Mouse (Mus musculus): ENCODE measurements at regions not wholly inside any gene's neighbourhood (a gene's known extent, or its start where the extent isn't known, plus 50 kb on each side); places are given as distances from the start of the nearest gene placed in this dataset.

DNA sequence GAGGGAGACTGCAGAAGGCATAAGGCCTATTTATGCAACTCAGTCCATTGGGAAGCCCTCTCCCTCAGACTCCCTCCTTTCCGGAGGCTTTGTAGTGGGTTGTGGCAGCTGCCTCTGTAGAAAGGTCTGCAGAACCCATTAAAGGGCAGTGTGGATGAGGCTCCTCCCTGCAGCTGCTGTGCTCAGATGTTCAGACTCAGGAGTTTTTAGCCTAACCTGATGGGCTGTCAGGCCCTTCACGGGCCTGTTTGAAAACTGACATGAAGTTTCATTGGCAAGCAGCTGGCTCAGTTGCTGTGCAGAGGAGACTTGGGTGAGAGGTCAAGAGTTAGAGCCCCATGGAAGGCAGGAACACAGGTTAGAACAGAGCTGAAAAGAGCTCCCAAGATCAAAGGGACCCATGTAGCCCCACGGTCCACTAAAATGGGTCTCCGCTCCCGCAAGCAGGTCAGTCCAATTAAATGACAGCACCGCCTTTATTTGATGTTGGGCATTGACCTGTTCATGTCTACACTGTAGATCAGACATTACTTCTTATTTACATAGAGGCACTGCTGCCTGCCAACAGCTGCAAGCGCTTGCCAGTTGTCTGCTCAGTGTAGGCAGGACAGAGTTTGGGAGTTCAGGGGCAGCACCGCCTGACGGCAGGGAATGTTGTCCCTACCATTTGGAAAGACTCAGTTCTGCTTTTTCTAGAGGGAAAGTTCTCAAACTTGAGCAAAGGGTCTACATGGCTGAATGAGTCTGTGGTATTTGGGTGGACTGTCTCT lies 53.8 kb upstream of the Usp46 start:
- Histone ChIP-seq H3K27ac (no peak overlapping the region), H3K4me2 (no peak overlapping the region), H3K9me3 (no peaks in the 10 kb centered on the region), H3K36me3 (no peaks in the 10 kb centered on the region), H3K4me3 (no peak overlapping the region), H3K4me1 (replicated peaks) (0 out of 2 replicates have a peak, but pooled peaks cover 4% of the 10 kb centered on the region), H3K9ac (no peak overlapping the region), H3K27me3 (no peaks in the 10 kb centered on the region)
- ATAC-seq (ENCODE audit: low FRiP score), result no peak
- WGBS, result 81% methylated on average over 9 of the region's 9 CpGs

DNA sequence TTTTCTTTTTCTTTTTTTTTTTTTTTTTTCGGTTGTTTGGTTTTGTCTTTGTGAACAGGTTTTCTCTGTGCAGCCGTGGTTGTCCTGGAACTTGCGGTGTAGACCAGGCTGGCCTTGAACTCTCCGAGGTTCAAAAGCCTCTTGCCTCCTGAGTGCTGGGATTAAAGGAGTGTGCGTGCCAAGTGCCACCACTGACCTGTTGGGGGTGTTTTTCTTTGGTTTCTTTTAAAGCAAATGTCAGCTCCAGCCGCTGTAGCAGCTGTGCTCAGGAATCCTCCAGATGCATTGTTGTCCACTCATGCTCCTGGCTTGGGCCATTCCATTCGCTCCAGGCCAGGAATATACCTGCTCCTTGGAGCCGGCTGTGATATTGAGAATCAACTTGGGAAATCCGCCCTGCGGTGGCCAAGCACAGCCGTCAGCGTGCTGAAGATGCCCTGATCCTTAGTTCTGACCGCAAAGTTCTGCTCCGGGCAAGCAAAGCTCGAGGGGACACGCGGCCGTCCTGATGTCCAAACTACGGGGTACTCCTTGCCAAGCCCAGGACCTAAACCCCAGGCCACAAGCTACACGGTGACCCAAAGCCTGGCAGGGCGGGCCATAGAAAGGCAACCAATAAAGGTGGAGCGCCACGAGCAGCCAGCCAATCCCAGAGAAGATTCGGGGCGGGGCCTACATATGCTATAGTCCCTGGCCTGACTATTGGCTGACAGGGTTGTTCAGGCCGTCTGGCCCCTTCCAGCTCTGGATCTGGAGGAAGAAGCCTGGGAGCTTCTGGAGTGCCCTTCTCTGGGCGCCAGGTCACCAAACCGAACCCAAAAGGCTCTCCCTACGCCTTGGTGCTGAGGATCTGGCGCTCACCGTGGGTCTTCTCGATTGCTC lies 58.0 kb upstream of the Usp46 start:
- H3K4me3 ChIP-seq, result peak overlapping the region; percentile 35
- H3K9me3 ChIP-seq, result no peaks in the 10 kb centered on the region
- peak overlapping the region; percentile 24 for H3K9ac ChIP-seq
- no peaks in the 10 kb centered on the region for H3K36me3 ChIP-seq
- H3K27me3 ChIP-seq, result no peaks in the 10 kb centered on the region
- WGBS, result 70% methylated on average over 32 of the region's 32 CpGs
- no peak overlapping the region for H3K27ac ChIP-seq
- H3K4me1 ChIP-seq (replicated peaks), result 0 out of 2 replicates have a peak, but pooled peaks cover 4% of the 10 kb centered on the region
- ATAC-seq (ENCODE audit: low FRiP score), result peak; percentile 97
- H3K4me2 ChIP-seq, result peak overlapping the region; percentile 41

DNA sequence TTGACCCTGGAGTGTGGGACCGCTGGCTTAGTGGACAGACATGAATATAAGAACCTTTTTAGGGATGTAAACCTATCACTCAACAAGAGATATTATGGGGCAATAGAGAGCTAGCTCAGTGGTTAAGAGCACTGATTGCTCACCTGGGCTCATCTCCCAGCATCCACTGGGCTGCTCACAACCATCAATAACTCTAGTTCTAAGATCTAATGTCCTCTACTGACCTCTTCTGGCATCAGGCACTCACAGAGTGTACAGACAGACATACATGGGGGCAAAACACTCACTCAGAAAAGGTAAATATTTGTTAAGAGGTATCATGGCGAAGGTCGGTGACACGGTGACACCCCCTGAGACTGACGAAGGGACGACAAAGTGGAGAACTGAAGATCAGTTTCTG lies 59.3 kb upstream of the Usp46 start:
- no peak overlapping the region for H3K9ac ChIP-seq

DNA sequence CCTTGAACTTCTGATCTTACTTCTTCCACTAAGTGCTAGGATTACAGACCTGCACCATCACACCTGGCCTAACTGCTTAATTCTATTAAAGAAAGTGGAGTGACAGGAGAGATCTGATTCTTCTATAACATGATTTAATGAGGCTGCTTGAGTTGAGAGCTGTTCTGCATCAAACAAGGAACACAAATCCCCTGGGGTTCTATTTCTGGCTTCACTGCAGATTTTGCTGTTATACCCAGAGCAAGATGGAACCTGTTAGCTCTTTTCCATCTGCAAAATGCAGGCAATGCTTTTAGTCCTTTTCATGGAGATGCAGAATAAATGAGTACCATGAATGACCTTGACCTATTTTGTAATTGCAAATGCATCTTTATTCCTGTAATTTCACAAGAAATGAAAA lies 61.4 kb upstream of the Usp46 start:
- Histone ChIP-seq H3K4me2 (no peak overlapping the region), H3K4me3 (no peak overlapping the region), H3K27me3 (no peaks in the 10 kb centered on the region), H3K4me1 (replicated peaks) (0 out of 2 replicates have a peak, but pooled peaks cover 2% of the 10 kb centered on the region), H3K27ac (no peak overlapping the region), H3K9me3 (no peaks in the 10 kb centered on the region), H3K36me3 (no peaks in the 10 kb centered on the region), H3K9ac (no peak overlapping the region)
- no peak for ATAC-seq (ENCODE audit: low FRiP score)

More for the DNA sequence above, 59.3 kb upstream of the Usp46 start:
- no peak for ATAC-seq (ENCODE audit: low FRiP score)
- Histone ChIP-seq H3K27me3 (no peaks in the 10 kb centered on the region), H3K36me3 (no peaks in the 10 kb centered on the region), H3K4me1 (replicated peaks) (no peaks in the 10 kb centered on the region), H3K27ac (no peak overlapping the region), H3K9me3 (no peaks in the 10 kb centered on the region), H3K4me3 (no peak overlapping the region), H3K4me2 (no peak overlapping the region)
- 92% methylated on average over 6 of the region's 6 CpGs for WGBS

DNA sequence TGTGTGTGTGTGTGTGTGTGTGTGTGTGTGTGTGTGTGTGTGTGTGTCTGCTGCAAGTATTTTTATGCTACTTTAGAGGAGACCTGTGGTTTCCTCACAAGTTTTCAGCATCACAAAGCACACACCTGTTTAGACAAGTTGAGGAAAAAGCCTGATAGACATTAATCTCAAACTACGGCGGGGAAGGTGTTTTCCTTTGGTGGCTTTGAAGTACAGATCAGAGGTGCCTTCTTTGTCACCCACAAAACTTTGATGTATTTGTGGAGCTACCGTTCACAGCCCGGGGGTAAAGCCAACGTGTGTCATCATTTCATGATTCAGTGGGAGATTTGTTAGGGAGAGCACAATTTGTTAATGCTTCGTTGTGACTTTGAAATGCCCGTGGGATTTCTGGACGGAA lies 62.4 kb upstream of the Rasl11b start:
- Histone ChIP-seq H3K4me3 (no peak overlapping the region), H3K9ac (no peak overlapping the region), H3K36me3 (no peaks in the 10 kb centered on the region), H3K27me3 (no peaks in the 10 kb centered on the region), H3K9me3 (no peaks in the 10 kb centered on the region), H3K4me1 (replicated peaks) (0 out of 2 replicates have a peak, but pooled peaks cover 2% of the 10 kb centered on the region), H3K27ac (no peak overlapping the region), H3K4me2 (no peak overlapping the region)
- 61% methylated on average over 8 of the region's 8 CpGs for WGBS
- no peak for ATAC-seq (ENCODE audit: low FRiP score)

DNA sequence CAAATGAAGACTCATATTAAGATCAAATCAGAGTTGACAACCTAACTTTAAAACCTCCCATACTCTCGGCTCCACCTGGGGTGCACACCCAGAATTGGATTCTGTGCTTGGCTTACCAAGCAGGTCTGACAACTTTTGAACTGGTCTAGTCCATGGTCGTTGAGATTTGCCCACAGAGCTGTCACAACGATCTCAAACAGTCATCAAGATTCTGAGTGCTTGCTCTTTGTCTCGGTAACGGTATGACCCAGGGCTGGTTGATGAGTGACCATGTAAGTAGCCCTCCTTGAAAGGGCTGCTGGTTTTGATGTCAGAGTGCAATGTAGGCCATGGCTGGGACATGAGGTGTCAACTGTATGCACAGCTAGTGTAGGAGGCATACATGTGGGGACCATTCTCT lies 58.7 kb upstream of the Rasl11b start:
- Histone ChIP-seq H3K4me2 (no peak overlapping the region), H3K27ac (no peak overlapping the region), H3K4me1 (replicated peaks) (0 out of 2 replicates have a peak, but pooled peaks cover 2% of the 10 kb centered on the region), H3K27me3 (no peaks in the 10 kb centered on the region), H3K4me3 (no peak overlapping the region), H3K9ac (no peak overlapping the region), H3K36me3 (no peaks in the 10 kb centered on the region), H3K9me3 (no peaks in the 10 kb centered on the region)
- 80% methylated on average over 5 of the region's 5 CpGs for WGBS
- no peak for ATAC-seq (ENCODE audit: low FRiP score)

DNA sequence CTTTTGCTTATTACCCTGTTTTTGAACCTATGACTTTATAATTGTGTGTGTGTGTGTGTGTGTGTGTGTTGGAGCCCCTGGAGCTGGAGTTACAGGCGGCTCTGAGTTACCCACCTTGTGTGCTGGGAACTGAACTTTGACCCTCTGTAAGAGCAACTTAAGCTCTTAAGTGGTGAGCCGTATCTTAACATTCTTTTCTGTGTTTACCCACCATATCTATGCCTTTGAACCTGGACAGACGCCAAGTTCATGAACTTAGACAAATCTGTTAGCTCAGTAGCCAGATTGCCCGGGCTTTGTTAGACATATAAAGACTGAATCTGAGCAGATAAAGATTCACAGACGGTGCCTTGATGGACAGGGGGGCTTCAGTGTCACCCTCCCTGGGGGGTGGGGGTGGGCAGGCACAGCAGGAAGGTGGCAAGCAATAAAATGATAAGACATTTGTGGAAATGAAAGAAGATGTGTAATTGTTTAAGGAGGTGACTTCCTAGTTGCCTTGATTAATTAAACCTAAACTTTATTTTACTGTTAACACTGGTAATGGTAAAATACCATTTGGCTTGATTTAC lies 58.1 kb upstream of the Rasl11b start:
- Histone ChIP-seq H3K4me1 (replicated peaks) (0 out of 2 replicates have a peak, but pooled peaks cover 2% of the 10 kb centered on the region), H3K9me3 (no peaks in the 10 kb centered on the region), H3K27me3 (no peaks in the 10 kb centered on the region), H3K27ac (no peak overlapping the region), H3K9ac (no peak overlapping the region), H3K4me3 (no peak overlapping the region), H3K4me2 (no peak overlapping the region), H3K36me3 (no peaks in the 10 kb centered on the region)
- no peak for ATAC-seq (ENCODE audit: low FRiP score)
- WGBS, result 63% methylated on average over 5 of the region's 5 CpGs

DNA sequence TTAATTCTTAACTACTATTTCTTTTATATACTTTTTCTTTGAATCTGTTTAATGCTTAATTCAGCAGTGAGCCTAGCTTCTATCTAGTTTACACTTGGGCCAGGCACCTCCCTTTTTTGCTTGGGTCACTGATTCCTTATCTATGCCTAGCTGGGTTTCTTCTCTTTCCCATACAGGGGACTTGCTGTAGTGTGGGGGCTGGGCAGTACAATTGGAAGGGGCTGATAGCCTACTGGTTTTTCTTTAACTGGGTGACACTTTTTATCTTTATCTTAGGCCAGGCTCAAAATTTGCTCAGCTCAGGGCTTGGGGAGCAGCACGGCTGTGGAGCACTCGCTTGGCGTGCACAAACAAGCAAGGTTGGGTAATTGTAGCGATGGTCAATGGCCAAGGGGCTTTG lies 51.1 kb upstream of the Rasl11b start:
- Histone ChIP-seq H3K4me3 (no peak overlapping the region), H3K4me1 (replicated peaks) (no peaks in the 10 kb centered on the region), H3K27ac (no peak overlapping the region), H3K9ac (no peak overlapping the region), H3K36me3 (no peaks in the 10 kb centered on the region), H3K9me3 (no peaks in the 10 kb centered on the region), H3K27me3 (no peaks in the 10 kb centered on the region), H3K4me2 (no peak overlapping the region)
- 94% methylated on average over 4 of the region's 4 CpGs for WGBS
- no peak for ATAC-seq (ENCODE audit: low FRiP score)

DNA sequence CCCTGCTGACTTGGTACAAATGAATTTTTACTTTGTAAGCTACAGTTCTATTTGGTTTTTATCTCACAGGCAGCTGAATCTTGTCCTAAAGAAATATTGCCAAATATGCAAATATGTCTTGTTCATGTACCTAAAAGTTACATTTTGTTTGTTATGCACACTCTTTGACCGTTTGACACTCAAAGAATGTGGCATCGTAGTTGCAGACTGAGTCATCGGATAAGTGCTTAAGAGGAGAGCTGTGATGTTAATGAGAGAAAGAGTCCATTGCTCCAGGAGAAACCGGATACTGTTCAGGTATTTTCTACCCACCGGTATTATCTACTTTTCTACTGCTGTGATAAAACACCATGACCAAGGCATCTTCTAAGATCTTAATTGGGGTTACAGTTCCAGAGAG lies 50.3 kb upstream of the Rasl11b start:
- Histone ChIP-seq H3K9ac (no peak overlapping the region), H3K36me3 (no peaks in the 10 kb centered on the region), H3K27ac (no peak overlapping the region), H3K9me3 (no peaks in the 10 kb centered on the region), H3K4me3 (no peak overlapping the region), H3K27me3 (no peaks in the 10 kb centered on the region), H3K4me1 (replicated peaks) (no peaks in the 10 kb centered on the region), H3K4me2 (no peak overlapping the region)
- ATAC-seq (ENCODE audit: low FRiP score), result no peak
- 90% methylated on average over 5 of the region's 5 CpGs for WGBS

Measured in hindbrain, embryonic 13.5 days (tissue).